Mouse (Mus musculus): ENCODE measurements around the gene Egfem1. TPM values are rescaled to one million over a fixed set of nuclear protein-coding genes. Genes with fewer than 3 reads are reported as not detected.

The Egfem1 gene
- total and polyA plus RNA-seq, 2 experiments from 2014 or later, result 0.23 TPM; not detected in 1

GRCm38 (mm10) chr3:29582749-29583148 lies 500.9 kb downstream of the Egfem1 start:
- DNase-seq (ENCODE audit: low spot score), result no peak
- Histone ChIP-seq H3K9me3 (replicated peaks; ENCODE audit: control insufficient read depth, low read length) (no peaks in the 10 kb centered on the region), H3K27me3 (ENCODE audit: control insufficient read depth, insufficient read depth, low read length) (no peaks in the 10 kb centered on the region), H3K4me1 (ENCODE audit: control insufficient read depth, insufficient read depth) (no peaks in the 10 kb centered on the region), H3K4me2 (ENCODE audit: low read depth, low read length) (no peak overlapping the region), H3K9ac (replicated peaks; ENCODE audit: low read depth, low read length) (no peak overlapping the region), H3K36me3 (replicated peaks; ENCODE audit: control insufficient read depth, insufficient read depth, low read length) (no peaks in the 10 kb centered on the region), H3K4me3 (ENCODE audit: low read depth, low read length) (no peak overlapping the region), H3K27ac (ENCODE audit: low read depth) (no peak overlapping the region)
- TF ChIP-seq EP300 (IDR thresholded peaks at IDR 0.05; ENCODE audit: low read depth), result no peak
- no peak for TF ChIP-seq CTCF (IDR thresholded peaks at IDR 0.05; ENCODE audit: low read depth)
- ATAC-seq (ENCODE audit: insufficient read depth, low read depth), result no peak
- WGBS, result 56% methylated on average over 8 of the region's 8 CpGs

DNA sequence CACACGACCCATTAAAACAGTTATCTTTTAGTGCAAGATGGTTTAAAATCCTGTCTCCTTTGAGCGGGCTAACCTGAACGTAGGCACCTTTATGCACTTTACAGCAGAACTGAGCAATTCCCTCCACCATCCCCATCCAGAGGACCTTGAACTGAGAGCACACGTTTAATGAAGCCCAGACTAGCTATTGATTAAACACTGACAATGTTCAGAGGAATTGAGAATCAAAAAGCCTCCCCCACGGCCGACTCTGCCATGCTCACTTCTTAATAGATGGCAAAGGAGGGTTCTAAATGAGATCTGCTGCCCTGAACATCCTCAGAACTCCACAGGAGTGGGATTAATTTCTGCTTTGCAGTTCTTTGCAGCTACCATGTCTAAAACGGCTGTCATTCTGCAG lies 520.3 kb downstream of the Egfem1 start:
- DNase-seq (ENCODE audit: low spot score) (no peak), ATAC-seq (ENCODE audit: insufficient read depth, low read depth) (no peak)
- WGBS, result 67% methylated on average over 7 of the region's 7 CpGs
- no peaks in the 10 kb centered on the region for H3K27me3 ChIP-seq (ENCODE audit: control insufficient read depth, insufficient read depth, low read length)
- no peaks in the 10 kb centered on the region for H3K36me3 ChIP-seq (replicated peaks; ENCODE audit: control insufficient read depth, insufficient read depth, low read length)
- H3K9ac ChIP-seq (replicated peaks; ENCODE audit: low read depth, low read length), result no peak overlapping the region
- no peak overlapping the region for H3K4me3 ChIP-seq (ENCODE audit: low read depth, low read length)
- TF ChIP-seq CTCF (IDR thresholded peaks at IDR 0.05; ENCODE audit: low read depth) (no peak), EP300 (IDR thresholded peaks at IDR 0.05; ENCODE audit: low read depth) (no peak)
- H3K4me2 ChIP-seq (ENCODE audit: low read depth, low read length), result no peak overlapping the region
- no peaks in the 10 kb centered on the region for H3K9me3 ChIP-seq (replicated peaks; ENCODE audit: control insufficient read depth, low read length)
- H3K27ac ChIP-seq (ENCODE audit: low read depth), result no peak overlapping the region
- no peaks in the 10 kb centered on the region for H3K4me1 ChIP-seq (ENCODE audit: control insufficient read depth, insufficient read depth)

DNA sequence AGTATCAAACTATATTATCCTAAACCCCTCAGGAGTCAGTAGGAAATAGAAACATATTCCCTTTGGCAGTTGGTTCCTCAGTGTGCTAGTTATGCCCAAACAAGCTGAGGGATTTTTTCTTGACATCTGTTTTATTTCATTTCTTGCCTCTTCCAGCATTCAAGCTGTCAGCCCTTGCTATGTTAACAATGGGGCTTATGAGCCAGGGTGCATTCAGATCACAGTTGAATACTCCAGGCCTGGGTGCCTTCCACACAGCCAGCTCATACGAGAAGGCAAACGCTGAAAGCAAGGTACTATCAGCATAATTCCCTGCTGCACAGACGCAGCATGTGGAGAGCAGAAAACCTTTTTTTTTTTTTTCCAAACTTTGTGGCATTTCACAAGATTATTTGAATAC lies 526.9 kb downstream of the Egfem1 start:
- Histone ChIP-seq H3K27ac (ENCODE audit: low read depth) (no peak overlapping the region), H3K4me1 (ENCODE audit: control insufficient read depth, insufficient read depth) (no peaks in the 10 kb centered on the region), H3K9me3 (replicated peaks; ENCODE audit: control insufficient read depth, low read length) (no peaks in the 10 kb centered on the region), H3K36me3 (replicated peaks; ENCODE audit: control insufficient read depth, insufficient read depth, low read length) (no peaks in the 10 kb centered on the region), H3K9ac (replicated peaks; ENCODE audit: low read depth, low read length) (no peak overlapping the region), H3K4me2 (ENCODE audit: low read depth, low read length) (no peak overlapping the region), H3K27me3 (ENCODE audit: control insufficient read depth, insufficient read depth, low read length) (no peaks in the 10 kb centered on the region), H3K4me3 (ENCODE audit: low read depth, low read length) (no peak overlapping the region)
- 23% methylated on average over 3 of the region's 3 CpGs for WGBS
- ATAC-seq (ENCODE audit: insufficient read depth, low read depth) (no peak), DNase-seq (ENCODE audit: low spot score) (no peak)
- TF ChIP-seq EP300 (IDR thresholded peaks at IDR 0.05; ENCODE audit: low read depth) (no peak), CTCF (IDR thresholded peaks at IDR 0.05; ENCODE audit: low read depth) (no peak)

DNA sequence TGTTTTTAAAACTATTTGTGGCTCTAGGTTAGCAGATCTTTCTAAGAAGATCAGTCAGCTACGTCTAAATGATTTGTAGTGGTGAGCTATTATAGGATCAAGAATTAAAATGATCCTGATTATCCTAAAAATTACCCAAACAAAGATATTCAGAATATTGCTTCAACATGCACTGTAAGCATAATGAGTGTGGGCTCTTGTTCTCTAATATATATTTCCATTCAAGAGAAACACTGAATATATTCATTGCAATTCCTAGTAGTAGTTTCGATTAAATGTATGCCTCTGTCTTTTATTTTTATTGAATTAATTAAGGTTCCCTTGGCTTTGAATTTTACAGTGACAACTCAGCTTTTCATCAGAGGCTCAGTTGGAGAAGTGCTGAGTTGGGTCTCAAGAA lies 527.4 kb downstream of the Egfem1 start:
- ATAC-seq (ENCODE audit: insufficient read depth, low read depth) (no peak), DNase-seq (ENCODE audit: low spot score) (no peak)
- no peak overlapping the region for H3K4me3 ChIP-seq (ENCODE audit: low read depth, low read length)
- 74% methylated on average over 2 of the region's 2 CpGs for WGBS
- H3K36me3 ChIP-seq (replicated peaks; ENCODE audit: control insufficient read depth, insufficient read depth, low read length), result no peaks in the 10 kb centered on the region
- no peak for TF ChIP-seq EP300 (IDR thresholded peaks at IDR 0.05; ENCODE audit: low read depth)
- no peak for TF ChIP-seq CTCF (IDR thresholded peaks at IDR 0.05; ENCODE audit: low read depth)
- no peak overlapping the region for H3K9ac ChIP-seq (replicated peaks; ENCODE audit: low read depth, low read length)
- H3K9me3 ChIP-seq (replicated peaks; ENCODE audit: control insufficient read depth, low read length), result no peaks in the 10 kb centered on the region
- H3K27ac ChIP-seq (ENCODE audit: low read depth), result no peak overlapping the region
- H3K27me3 ChIP-seq (ENCODE audit: control insufficient read depth, insufficient read depth, low read length), result no peaks in the 10 kb centered on the region
- no peaks in the 10 kb centered on the region for H3K4me1 ChIP-seq (ENCODE audit: control insufficient read depth, insufficient read depth)
- H3K4me2 ChIP-seq (ENCODE audit: low read depth, low read length), result no peak overlapping the region

DNA sequence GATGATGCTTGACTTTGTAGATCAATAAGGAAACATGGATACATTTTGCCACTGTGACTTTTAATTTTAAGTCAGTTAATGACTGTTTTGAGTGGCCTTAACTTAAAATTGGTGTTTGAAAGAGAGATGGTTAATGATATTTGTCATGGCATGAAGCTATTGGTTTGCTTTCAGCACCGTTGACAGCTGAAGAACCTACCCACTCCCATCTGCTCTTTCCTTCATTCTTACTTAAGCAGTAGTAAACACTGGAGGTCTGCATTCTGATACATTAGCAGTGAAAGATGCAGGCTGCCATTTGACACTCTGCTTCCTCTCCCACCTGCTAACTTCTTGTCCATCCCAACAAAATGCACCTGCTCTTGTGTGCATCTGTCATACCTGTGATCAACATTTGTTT lies 537.8 kb downstream of the Egfem1 start:
- Histone ChIP-seq H3K4me2 (ENCODE audit: low read depth, low read length) (no peak overlapping the region), H3K9me3 (replicated peaks; ENCODE audit: control insufficient read depth, low read length) (no peaks in the 10 kb centered on the region), H3K36me3 (replicated peaks; ENCODE audit: control insufficient read depth, insufficient read depth, low read length) (no peaks in the 10 kb centered on the region), H3K9ac (replicated peaks; ENCODE audit: low read depth, low read length) (no peak overlapping the region), H3K4me3 (ENCODE audit: low read depth, low read length) (no peak overlapping the region), H3K27me3 (ENCODE audit: control insufficient read depth, insufficient read depth, low read length) (no peaks in the 10 kb centered on the region), H3K27ac (ENCODE audit: low read depth) (no peak overlapping the region), H3K4me1 (ENCODE audit: control insufficient read depth, insufficient read depth) (no peaks in the 10 kb centered on the region)
- TF ChIP-seq EP300 (IDR thresholded peaks at IDR 0.05; ENCODE audit: low read depth), result no peak
- TF ChIP-seq CTCF (IDR thresholded peaks at IDR 0.05; ENCODE audit: low read depth), result no peak
- no peak for ATAC-seq (ENCODE audit: insufficient read depth, low read depth)
- WGBS, result 75% methylated on average over 1 of the region's 1 CpGs
- no peak for DNase-seq (ENCODE audit: low spot score)

- no peak overlapping the region for H3K9ac ChIP-seq (replicated peaks; ENCODE audit: low read depth, low read length)
- TF ChIP-seq CTCF (IDR thresholded peaks at IDR 0.05; ENCODE audit: low read depth), result no peak
- no peak for TF ChIP-seq EP300 (IDR thresholded peaks at IDR 0.05; ENCODE audit: low read depth)
- H3K4me2 ChIP-seq (ENCODE audit: low read depth, low read length), result no peak overlapping the region
- H3K4me3 ChIP-seq (ENCODE audit: low read depth, low read length), result no peak overlapping the region
- ATAC-seq (ENCODE audit: insufficient read depth, low read depth) (no peak), DNase-seq (ENCODE audit: low spot score) (no peak)
- H3K27ac ChIP-seq (ENCODE audit: low read depth), result no peak overlapping the region
- no peaks in the 10 kb centered on the region for H3K9me3 ChIP-seq (replicated peaks; ENCODE audit: control insufficient read depth, low read length)
- WGBS, result 40% methylated on average over 2 of the region's 2 CpGs
- no peaks in the 10 kb centered on the region for H3K36me3 ChIP-seq (replicated peaks; ENCODE audit: control insufficient read depth, insufficient read depth, low read length)
- no peaks in the 10 kb centered on the region for H3K4me1 ChIP-seq (ENCODE audit: control insufficient read depth, insufficient read depth)
- no peaks in the 10 kb centered on the region for H3K27me3 ChIP-seq (ENCODE audit: control insufficient read depth, insufficient read depth, low read length)
Measured at GRCm38 (mm10) chr3:29639819-29640218, 558.0 kb downstream of the Egfem1 start.
